Mouse (Mus musculus): ENCODE data around the gene Slc44a3. TPM values are rescaled to one million over a fixed set of nuclear protein-coding genes. Genes with fewer than 3 reads are reported as not detected.

Slc44a3 gene
- 0.20 TPM for polyA plus RNA-seq (2012; fragmentation: generic; extraction: Trizol)
- long read RNA-seq, experiment 1, partial matches to known transcripts = 0 of 1 reads
- long read RNA-seq, experiment 1, other reads (novel, unspliced or antisense) = 1 of 1 reads
- long read RNA-seq, experiment 2 = 0 reads

GRCm38 (mm10) chr3:121532176-121532575 lies at the start of gene Slc44a3:
TSS of gene Slc44a3 (minus strand) at chr3:121532404.
- Histone ChIP-seq H3K36me3 (ENCODE audit: control insufficient read depth, insufficient read depth) (no peaks in the 10 kb centered on the region), H3K4me3 (ENCODE audit: insufficient read depth, poor library complexity, severe bottlenecking) (no peak within 1 kb of the TSS), H3ac (ENCODE audit: control insufficient read depth, insufficient read length, low read depth) (no peak within 1 kb of the TSS), H3K79me2 (ENCODE audit: control insufficient read depth, insufficient read depth) (no peaks in the 10 kb centered on the region), H3K27me3 (ENCODE audit: control insufficient read depth, insufficient read depth, insufficient read length) (no peaks in the 10 kb centered on the region), H3K79me3 (ENCODE audit: low read depth) (no peaks in the 10 kb centered on the region)
- no peak for TF ChIP-seq MYOD1 (IDR thresholded peaks at IDR 0.05; ENCODE audit: control insufficient read depth, insufficient read length, low read depth)
- no peak for TF ChIP-seq MYOG (IDR thresholded peaks at IDR 0.05; ENCODE audit: control insufficient read depth, extremely low read depth, insufficient read length)
- no peak for TF ChIP-seq CEBPB (IDR thresholded peaks at IDR 0.05; ENCODE audit: low read depth)
- no peak for TF ChIP-seq CTCF (IDR thresholded peaks at IDR 0.05; ENCODE audit: control insufficient read depth, insufficient read depth, insufficient read length)
- no peak for TF ChIP-seq USF1 (IDR thresholded peaks at IDR 0.05; ENCODE audit: low read depth)
- TF ChIP-seq MAX (IDR thresholded peaks at IDR 0.05) = no peak
- no peak for TF ChIP-seq FOSL1 (IDR thresholded peaks at IDR 0.05; ENCODE audit: insufficient read depth, low read length, poor library complexity, severe bottlenecking)

- Histone ChIP-seq H3K4me3 (ENCODE audit: insufficient read depth, poor library complexity, severe bottlenecking) (no peak overlapping the region), H3ac (ENCODE audit: control insufficient read depth, insufficient read length, low read depth) (no peak overlapping the region), H3K79me3 (ENCODE audit: low read depth) (no peaks in the 10 kb centered on the region), H3K27me3 (ENCODE audit: control insufficient read depth, insufficient read depth, insufficient read length) (no peaks in the 10 kb centered on the region), H3K79me2 (ENCODE audit: control insufficient read depth, insufficient read depth) (no peaks in the 10 kb centered on the region), H3K36me3 (ENCODE audit: control insufficient read depth, insufficient read depth) (no peaks in the 10 kb centered on the region)
- no peak for TF ChIP-seq CTCF (IDR thresholded peaks at IDR 0.05; ENCODE audit: control insufficient read depth, insufficient read depth, insufficient read length)
- TF ChIP-seq FOSL1 (IDR thresholded peaks at IDR 0.05; ENCODE audit: insufficient read depth, low read length, poor library complexity, severe bottlenecking) = no peak
- no peak for TF ChIP-seq MAX (IDR thresholded peaks at IDR 0.05)
- TF ChIP-seq MYOG (IDR thresholded peaks at IDR 0.05; ENCODE audit: control insufficient read depth, extremely low read depth, insufficient read length) = no peak
- TF ChIP-seq USF1 (IDR thresholded peaks at IDR 0.05; ENCODE audit: low read depth) = no peak
- no peak for TF ChIP-seq CEBPB (IDR thresholded peaks at IDR 0.05; ENCODE audit: low read depth)
- no peak for TF ChIP-seq MYOD1 (IDR thresholded peaks at IDR 0.05; ENCODE audit: control insufficient read depth, insufficient read length, low read depth)
These were observed 47.8 kb upstream of the Slc44a3 start for GRCm38 (mm10) chr3:121579880-121580549.

- Histone ChIP-seq H3K36me3 (ENCODE audit: control insufficient read depth, insufficient read depth) (no peaks in the 10 kb centered on the region), H3K79me3 (ENCODE audit: low read depth) (no peaks in the 10 kb centered on the region), H3K79me2 (ENCODE audit: control insufficient read depth, insufficient read depth) (no peaks in the 10 kb centered on the region), H3ac (ENCODE audit: control insufficient read depth, insufficient read length, low read depth) (no peak overlapping the region), H3K4me3 (ENCODE audit: insufficient read depth, poor library complexity, severe bottlenecking) (no peak overlapping the region), H3K27me3 (ENCODE audit: control insufficient read depth, insufficient read depth, insufficient read length) (no peaks in the 10 kb centered on the region)
- TF ChIP-seq CEBPB (IDR thresholded peaks at IDR 0.05; ENCODE audit: low read depth) = no peak
- no peak for TF ChIP-seq USF1 (IDR thresholded peaks at IDR 0.05; ENCODE audit: low read depth)
- TF ChIP-seq MYOD1 (IDR thresholded peaks at IDR 0.05; ENCODE audit: control insufficient read depth, insufficient read length, low read depth) = no peak
- TF ChIP-seq FOSL1 (IDR thresholded peaks at IDR 0.05; ENCODE audit: insufficient read depth, low read length, poor library complexity, severe bottlenecking) = no peak
- no peak for TF ChIP-seq MYOG (IDR thresholded peaks at IDR 0.05; ENCODE audit: control insufficient read depth, extremely low read depth, insufficient read length)
- TF ChIP-seq MAX (IDR thresholded peaks at IDR 0.05) = no peak
These were observed 47.2 kb upstream of the Slc44a3 start for GRCm38 (mm10) chr3:121579402-121579801.

- Histone ChIP-seq H3ac (ENCODE audit: control insufficient read depth, insufficient read length, low read depth) (no peak overlapping the region), H3K79me3 (ENCODE audit: low read depth) (no peaks in the 10 kb centered on the region), H3K79me2 (ENCODE audit: control insufficient read depth, insufficient read depth) (no peaks in the 10 kb centered on the region), H3K4me3 (ENCODE audit: insufficient read depth, poor library complexity, severe bottlenecking) (no peak overlapping the region), H3K36me3 (ENCODE audit: control insufficient read depth, insufficient read depth) (no peaks in the 10 kb centered on the region), H3K27me3 (ENCODE audit: control insufficient read depth, insufficient read depth, insufficient read length) (no peaks in the 10 kb centered on the region)
- TF ChIP-seq MYOG (IDR thresholded peaks at IDR 0.05; ENCODE audit: control insufficient read depth, extremely low read depth, insufficient read length) (no peak), FOSL1 (IDR thresholded peaks at IDR 0.05; ENCODE audit: insufficient read depth, low read length, poor library complexity, severe bottlenecking) (no peak), MAX (IDR thresholded peaks at IDR 0.05) (no peak), CTCF (IDR thresholded peaks at IDR 0.05; ENCODE audit: control insufficient read depth, insufficient read depth, insufficient read length) (no peak), MYOD1 (IDR thresholded peaks at IDR 0.05; ENCODE audit: control insufficient read depth, insufficient read length, low read depth) (no peak), USF1 (IDR thresholded peaks at IDR 0.05; ENCODE audit: low read depth) (no peak), CEBPB (IDR thresholded peaks at IDR 0.05; ENCODE audit: low read depth) (no peak)
These were observed 46.5 kb upstream of the Slc44a3 start for GRCm38 (mm10) chr3:121578706-121579105.

- Histone ChIP-seq H3ac (ENCODE audit: control insufficient read depth, insufficient read length, low read depth) (peak overlapping the region; percentile 4), H3K79me2 (ENCODE audit: control insufficient read depth, insufficient read depth) (no peaks in the 10 kb centered on the region), H3K4me3 (ENCODE audit: insufficient read depth, poor library complexity, severe bottlenecking) (no peak overlapping the region), H3K27me3 (ENCODE audit: control insufficient read depth, insufficient read depth, insufficient read length) (no peaks in the 10 kb centered on the region), H3K79me3 (ENCODE audit: low read depth) (no peaks in the 10 kb centered on the region), H3K36me3 (ENCODE audit: control insufficient read depth, insufficient read depth) (no peaks in the 10 kb centered on the region)
- TF ChIP-seq USF1 (IDR thresholded peaks at IDR 0.05; ENCODE audit: low read depth) (no peak), CTCF (IDR thresholded peaks at IDR 0.05; ENCODE audit: control insufficient read depth, insufficient read depth, insufficient read length) (no peak), FOSL1 (IDR thresholded peaks at IDR 0.05; ENCODE audit: insufficient read depth, low read length, poor library complexity, severe bottlenecking) (no peak), MYOD1 (IDR thresholded peaks at IDR 0.05; ENCODE audit: control insufficient read depth, insufficient read length, low read depth) (no peak)
These were observed 45.4 kb upstream of the Slc44a3 start for GRCm38 (mm10) chr3:121577641-121578040.
